Mouse (Mus musculus) small intestine, adult 2 months (tissue): ENCODE measurements at regions not wholly inside any gene's neighbourhood (a gene's known extent, or its start where the extent isn't known, plus 50 kb on each side); places are given as distances from the start of the nearest gene placed in this dataset.

Experiments used
- H3K27ac ChIP-seq: fragments of 200-500 bp; 2 replicates; pipeline ENCODE4 v1.5.1; 2012; ENCODE audit warnings: low read depth, low read length, control low read depth, inconsistent platforms; ENCODE audit not compliant: insufficient read depth
- H3K27me3 ChIP-seq: fragments of 200-500 bp; 2 replicates; pipeline ENCODE4 v1.6.1; 2012; ENCODE audit warnings: mild to moderate bottlenecking, moderate library complexity, low read length, inconsistent platforms; ENCODE audit not compliant: control insufficient read depth, insufficient read depth
- H3K36me3 ChIP-seq: fragments of 200-500 bp; 2 replicates; pipeline ENCODE4 v1.6.1; 2012; ENCODE audit warnings: mild to moderate bottlenecking, low read length, control low read depth, inconsistent platforms; ENCODE audit not compliant: control insufficient read depth, insufficient read depth
- H3K4me1 ChIP-seq: fragments of 200-500 bp; 2 replicates; pipeline ENCODE4 v1.6.1; 2012; ENCODE audit warnings: low read length, inconsistent platforms, mixed read lengths; ENCODE audit not compliant: control insufficient read depth, insufficient read depth, insufficient read length
- H3K4me3 ChIP-seq: fragments of 200-500 bp; 2 replicates; pipeline ENCODE4 v1.5.1; 2012; ENCODE audit warnings: low read depth, mild to moderate bottlenecking, control low read depth, inconsistent platforms, low read length, moderate library complexity
- CTCF ChIP-seq: fragments of 200-500 bp; IDR thresholded peaks from 2 replicates; pipeline ENCODE4 v1.5.1; 2012; ENCODE audit warnings: low read depth, mild to moderate bottlenecking, control low read depth, inconsistent platforms, low read length, moderate library complexity, mixed read lengths; ENCODE audit not compliant: insufficient replicate concordance, insufficient read length; ENCODE audit errors: extremely low read depth
- POLR2A ChIP-seq: fragments of 200-500 bp; IDR thresholded peaks from 2 replicates; pipeline ENCODE4 v1.6.1; 2012; ENCODE audit warnings: low read depth, mild to moderate bottlenecking, control low read depth, inconsistent platforms, low read length, moderate library complexity
- WGBS: fragments of 180-500 bp; shearing (Covaris S2); methylation state at CpG from one replicate; pipeline ENCODE4 v1.1.7; 2018; 5-methylcytosine and 5-hydroxymethylcytosine counted together

- Histone ChIP-seq H3K36me3 (no peaks in the 10 kb centered on the region), H3K4me1 (no peaks in the 10 kb centered on the region), H3K4me3 (no peak overlapping the region), H3K27me3 (no peaks in the 10 kb centered on the region), H3K27ac (no peak overlapping the region)
- TF ChIP-seq CTCF (no peak), POLR2A (no peak)
- WGBS = 70% methylated on average over 6 of the region's 6 CpGs
Observed at GRCm38 (mm10) chr7:116963839-116964238, 416.9 kb upstream of the Xylt1 start.

GRCm38 (mm10) chr7:116991351-116991750, 389.4 kb upstream of the Xylt1 start:
- 55% methylated on average over 2 of the region's 2 CpGs for WGBS

GRCm38 (mm10) chr7:116992166-116992565, 388.6 kb upstream of the Xylt1 start:
- Histone ChIP-seq H3K4me3 (no peak overlapping the region), H3K27me3 (no peaks in the 10 kb centered on the region), H3K4me1 (no peaks in the 10 kb centered on the region), H3K27ac (no peak overlapping the region), H3K36me3 (no peaks in the 10 kb centered on the region)
- TF ChIP-seq POLR2A (no peak), CTCF (no peak)

More at GRCm38 (mm10) chr7:116991351-116991750, 389.4 kb upstream of the Xylt1 start:
- Histone ChIP-seq H3K27ac (no peak overlapping the region), H3K4me3 (no peak overlapping the region), H3K27me3 (no peaks in the 10 kb centered on the region), H3K4me1 (no peaks in the 10 kb centered on the region), H3K36me3 (no peaks in the 10 kb centered on the region)
- TF ChIP-seq POLR2A (no peak), CTCF (no peak)

- 87% methylated on average over 3 of the region's 3 CpGs for WGBS
- TF ChIP-seq CTCF = no peak
- TF ChIP-seq POLR2A = no peak
- H3K36me3 ChIP-seq = no peaks in the 10 kb centered on the region
- H3K27me3 ChIP-seq = no peaks in the 10 kb centered on the region
- H3K27ac ChIP-seq = no peak overlapping the region
- H3K4me3 ChIP-seq = no peak overlapping the region
- no peaks in the 10 kb centered on the region for H3K4me1 ChIP-seq
Observed at GRCm38 (mm10) chr7:116995770-116996169, 385.0 kb upstream of the Xylt1 start.

- TF ChIP-seq CTCF (no peak), POLR2A (no peak)
- H3K36me3 ChIP-seq = no peaks in the 10 kb centered on the region
- H3K4me3 ChIP-seq = no peak overlapping the region
- H3K27me3 ChIP-seq = no peaks in the 10 kb centered on the region
- H3K4me1 ChIP-seq = no peaks in the 10 kb centered on the region
- H3K27ac ChIP-seq = no peak overlapping the region
Observed at GRCm38 (mm10) chr7:117003167-117003566, 377.6 kb upstream of the Xylt1 start.

GRCm38 (mm10) chr7:117018349-117018748, 362.4 kb upstream of the Xylt1 start:
- no peak overlapping the region for H3K4me3 ChIP-seq

GRCm38 (mm10) chr7:117021716-117022115, 359.1 kb upstream of the Xylt1 start:
- H3K27ac ChIP-seq = no peak overlapping the region
- no peaks in the 10 kb centered on the region for H3K27me3 ChIP-seq
- WGBS = 48% methylated on average over 4 of the region's 4 CpGs
- no peaks in the 10 kb centered on the region for H3K4me1 ChIP-seq
- H3K4me3 ChIP-seq = no peak overlapping the region
- H3K36me3 ChIP-seq = no peaks in the 10 kb centered on the region
- TF ChIP-seq CTCF = no peak
- TF ChIP-seq POLR2A = no peak

More at GRCm38 (mm10) chr7:117018349-117018748, 362.4 kb upstream of the Xylt1 start:
- WGBS = 87% methylated on average over 1 of the region's 1 CpGs
- Histone ChIP-seq H3K27me3 (no peaks in the 10 kb centered on the region), H3K27ac (no peak overlapping the region), H3K36me3 (no peaks in the 10 kb centered on the region), H3K4me1 (no peaks in the 10 kb centered on the region)
- TF ChIP-seq CTCF = no peak
- TF ChIP-seq POLR2A = no peak

- 81% methylated on average over 9 of the region's 9 CpGs for WGBS
Observed at GRCm38 (mm10) chr7:117044926-117045325, 335.9 kb upstream of the Xylt1 start.

More at GRCm38 (mm10) chr7:117044926-117045325, 335.9 kb upstream of the Xylt1 start:
- H3K36me3 ChIP-seq = no peaks in the 10 kb centered on the region
- no peak overlapping the region for H3K27ac ChIP-seq
- no peaks in the 10 kb centered on the region for H3K4me1 ChIP-seq
- H3K4me3 ChIP-seq = no peak overlapping the region
- TF ChIP-seq POLR2A = no peak
- no peaks in the 10 kb centered on the region for H3K27me3 ChIP-seq
